Mouse (Mus musculus) stomach, embryonic 16.5 days (tissue): ENCODE measurements at regions not wholly inside any gene's neighbourhood (a gene's known extent, or its start where the extent isn't known, plus 50 kb on each side); places are given as distances from the start of the nearest gene placed in this dataset.

Source experiments
- ATAC-seq: fragments of 200-750 bp; cut with Nextera tagmentation; 2 replicates; pipeline ENCODE4 v1.8.0; 2017; ENCODE audit warnings: moderate number of reproducible peaks, moderate TSS enrichment; ENCODE audit not compliant: insufficient read depth, low FRiP score
- H3K27ac ChIP-seq: fragments of 300-500 bp; sonication (generic); 2 replicates; pipeline ENCODE4 v1.5.1; 2014; ENCODE audit warnings: low read length
- H3K27me3 ChIP-seq: fragments of 300-500 bp; sonication (generic); 2 replicates; pipeline ENCODE4 v1.6.1; 2014; ENCODE audit warnings: low read length, control low read depth, mixed read lengths; ENCODE audit not compliant: control insufficient read depth, insufficient read depth
- H3K36me3 ChIP-seq: fragments of 300-500 bp; sonication (generic); 2 replicates; pipeline ENCODE4 v1.6.1; 2014; ENCODE audit warnings: low read length; ENCODE audit not compliant: control insufficient read depth, insufficient read depth
- H3K4me1 ChIP-seq: fragments of 300-500 bp; sonication (generic); 2 replicates; pipeline ENCODE4 v1.6.1; 2014; ENCODE audit warnings: low read length, control low read depth, mixed read lengths; ENCODE audit not compliant: control insufficient read depth, insufficient read depth
- H3K4me2 ChIP-seq: fragments of 300-500 bp; sonication (generic); 2 replicates; pipeline ENCODE4 v1.6.1; 2014; ENCODE audit warnings: low read depth, low read length, mixed read lengths
- H3K4me3 ChIP-seq: fragments of 300-500 bp; sonication (generic); replicated peaks from 2 replicates; pipeline ENCODE4 v1.5.1; 2014; ENCODE audit warnings: mild to moderate bottlenecking, low read length
- H3K9ac ChIP-seq: fragments of 300-500 bp; sonication (generic); 2 replicates; pipeline ENCODE4 v1.6.1; 2014; ENCODE audit warnings: low read length
- H3K9me3 ChIP-seq: fragments of 300-500 bp; sonication (generic); replicated peaks from 2 replicates; pipeline ENCODE4 v1.6.1; 2016; ENCODE audit warnings: low read length, control low read depth; ENCODE audit not compliant: control insufficient read depth
- WGBS: fragments of 180-500 bp; shearing (Covaris S2); extraction: QIAGEN DNeasy Blood & Tissue Kit; methylation state at CpG from one replicate; pipeline ENCODE4 v1.1.7; 2014; 5-methylcytosine and 5-hydroxymethylcytosine counted together

DNA sequence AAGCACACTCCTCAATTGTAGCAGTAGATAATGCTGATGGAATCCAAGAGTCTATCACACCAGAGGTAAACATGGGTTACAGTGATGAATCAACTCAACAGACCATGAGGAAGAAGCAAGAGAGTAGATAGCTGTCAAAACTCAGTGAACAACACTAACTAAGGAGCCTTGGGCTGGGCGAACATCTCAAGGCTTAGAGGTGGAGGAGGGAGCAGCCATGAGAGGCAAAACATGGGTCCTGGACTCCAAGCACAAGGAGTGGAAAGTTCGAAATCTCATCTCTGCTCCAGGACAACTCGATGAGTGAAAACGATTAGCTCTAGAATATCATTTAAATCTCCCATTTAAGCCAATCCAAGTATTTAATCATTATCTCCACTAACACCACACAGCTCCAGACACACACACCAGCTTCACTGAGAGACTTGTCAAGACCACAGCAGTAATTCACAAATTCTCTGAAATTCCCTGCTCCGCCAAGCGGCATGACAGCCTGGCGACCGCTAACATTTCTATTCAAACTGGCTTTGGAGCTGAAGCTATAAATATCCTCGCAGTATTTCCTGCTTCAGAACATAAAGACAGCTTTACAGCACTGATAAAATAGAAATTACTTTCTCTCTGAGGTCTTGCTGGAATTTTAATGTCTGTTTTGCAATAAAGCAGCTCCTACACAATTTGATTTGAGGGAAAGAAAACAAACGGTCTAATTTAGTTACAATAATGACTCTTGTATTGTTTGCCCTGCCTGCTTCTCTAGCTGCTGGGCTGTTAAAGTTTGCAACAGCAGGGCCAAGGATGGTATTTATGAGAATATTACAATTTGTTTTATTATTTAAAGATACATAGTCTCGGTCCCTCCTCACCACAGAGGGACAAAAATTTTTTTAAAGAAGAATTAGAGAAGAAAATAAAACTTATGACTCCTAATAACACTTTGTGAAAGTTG, 469.3 kb upstream of the Plxna2 start:
- no peak for ATAC-seq
- no peaks in the 10 kb centered on the region for H3K36me3 ChIP-seq
- no peaks in the 10 kb centered on the region for H3K4me1 ChIP-seq
- no peak overlapping the region for H3K4me3 ChIP-seq
- no peak overlapping the region for H3K27ac ChIP-seq
- no peak overlapping the region for H3K4me2 ChIP-seq
- WGBS: 53% methylated on average over 11 of the region's 11 CpGs
- H3K27me3 ChIP-seq: no peaks in the 10 kb centered on the region
- H3K9me3 ChIP-seq: no peaks in the 10 kb centered on the region
- no peak overlapping the region for H3K9ac ChIP-seq

DNA sequence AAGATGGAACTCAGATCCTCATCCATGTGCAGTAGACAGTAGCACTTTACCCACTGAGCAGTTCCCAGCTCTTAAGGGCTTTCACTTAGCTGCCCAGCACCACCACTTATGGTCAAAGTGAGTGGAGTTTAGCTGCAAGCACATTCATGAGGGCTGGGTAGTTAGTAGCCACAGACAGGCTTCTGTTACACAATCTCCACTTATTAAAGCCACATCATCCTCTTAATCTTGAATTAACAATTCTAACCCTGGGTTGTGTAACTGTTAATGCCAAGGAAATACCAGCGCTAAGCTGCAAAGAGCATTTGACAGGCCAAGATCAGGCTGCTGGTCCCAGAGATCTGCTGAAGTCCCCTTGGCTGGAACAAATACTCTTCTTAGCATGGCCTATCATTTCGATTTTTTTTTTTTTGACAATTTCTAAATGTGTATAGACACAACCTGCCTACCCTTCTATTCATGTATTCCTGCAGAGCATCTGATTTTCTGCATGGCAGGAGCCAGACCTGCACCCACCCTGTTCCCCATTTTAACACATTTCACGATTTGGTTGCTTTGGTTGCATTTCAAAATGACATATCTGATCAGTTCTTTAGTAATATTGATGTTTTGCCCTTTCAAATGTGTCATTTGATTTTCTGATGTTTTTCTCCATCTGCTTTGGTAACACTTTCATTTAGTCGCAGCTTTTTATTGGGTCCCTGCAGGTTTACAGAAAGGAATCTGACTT, 500.2 kb upstream of the Plxna2 start:
- no peak overlapping the region for H3K9ac ChIP-seq
- no peaks in the 10 kb centered on the region for H3K9me3 ChIP-seq
- WGBS: 79% methylated on average over 4 of the region's 4 CpGs
- H3K27me3 ChIP-seq: no peaks in the 10 kb centered on the region
- H3K36me3 ChIP-seq: no peaks in the 10 kb centered on the region
- H3K4me2 ChIP-seq: no peak overlapping the region
- no peaks in the 10 kb centered on the region for H3K4me1 ChIP-seq
- ATAC-seq: no peak
- no peak overlapping the region for H3K27ac ChIP-seq
- no peak overlapping the region for H3K4me3 ChIP-seq

DNA sequence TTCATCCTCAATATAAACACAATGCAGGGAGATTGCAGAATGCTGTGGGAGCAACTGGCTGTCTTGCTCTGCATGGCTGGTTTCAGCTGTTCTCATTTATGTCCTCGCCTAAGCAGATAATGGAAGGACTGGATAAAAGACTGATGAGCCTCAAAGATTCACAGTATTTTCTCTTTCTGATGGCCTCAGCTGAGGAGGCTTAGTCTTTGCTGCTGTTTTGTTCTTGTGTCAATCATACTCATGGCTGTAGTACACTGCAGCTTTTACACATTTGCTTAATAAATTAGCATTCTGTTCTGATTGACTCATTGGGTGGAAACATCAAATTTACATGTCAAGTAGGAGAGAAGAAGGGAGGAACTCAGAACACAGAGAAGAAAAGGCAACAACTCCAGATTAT, 503.6 kb upstream of the Plxna2 start:
- no peak overlapping the region for H3K4me3 ChIP-seq
- no peaks in the 10 kb centered on the region for H3K36me3 ChIP-seq
- no peaks in the 10 kb centered on the region for H3K4me1 ChIP-seq
- no peak for ATAC-seq
- H3K27ac ChIP-seq: no peak overlapping the region
- H3K4me2 ChIP-seq: no peak overlapping the region
- H3K9ac ChIP-seq: no peak overlapping the region
- no peaks in the 10 kb centered on the region for H3K9me3 ChIP-seq
- H3K27me3 ChIP-seq: no peaks in the 10 kb centered on the region
- 83% methylated on average over 1 of the region's 1 CpGs for WGBS

DNA sequence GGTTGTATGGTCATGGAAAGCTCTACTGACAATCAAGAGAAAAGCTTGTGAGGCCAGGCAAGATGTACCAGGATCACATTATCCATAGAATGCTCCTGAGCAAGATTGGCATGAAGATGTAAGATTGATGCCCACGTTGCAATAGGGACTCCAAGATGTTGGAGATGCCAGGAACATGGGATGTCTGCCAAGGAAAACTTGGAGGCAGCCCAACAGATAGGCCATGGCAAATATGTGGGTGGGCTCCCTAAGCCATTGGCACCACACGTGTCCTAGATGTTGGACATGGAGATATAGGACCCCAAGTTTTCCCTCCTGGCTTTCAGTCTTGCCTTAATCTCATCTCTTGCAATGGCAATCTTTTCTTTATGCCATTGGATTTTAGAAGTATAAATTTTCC, 506.1 kb upstream of the Plxna2 start:
- Histone ChIP-seq H3K9me3 (no peaks in the 10 kb centered on the region), H3K27me3 (no peaks in the 10 kb centered on the region), H3K4me1 (no peaks in the 10 kb centered on the region), H3K4me3 (no peak overlapping the region), H3K36me3 (no peaks in the 10 kb centered on the region), H3K9ac (no peak overlapping the region), H3K27ac (no peak overlapping the region), H3K4me2 (no peak overlapping the region)
- 70% methylated on average over 2 of the region's 2 CpGs for WGBS
- no peak for ATAC-seq

DNA sequence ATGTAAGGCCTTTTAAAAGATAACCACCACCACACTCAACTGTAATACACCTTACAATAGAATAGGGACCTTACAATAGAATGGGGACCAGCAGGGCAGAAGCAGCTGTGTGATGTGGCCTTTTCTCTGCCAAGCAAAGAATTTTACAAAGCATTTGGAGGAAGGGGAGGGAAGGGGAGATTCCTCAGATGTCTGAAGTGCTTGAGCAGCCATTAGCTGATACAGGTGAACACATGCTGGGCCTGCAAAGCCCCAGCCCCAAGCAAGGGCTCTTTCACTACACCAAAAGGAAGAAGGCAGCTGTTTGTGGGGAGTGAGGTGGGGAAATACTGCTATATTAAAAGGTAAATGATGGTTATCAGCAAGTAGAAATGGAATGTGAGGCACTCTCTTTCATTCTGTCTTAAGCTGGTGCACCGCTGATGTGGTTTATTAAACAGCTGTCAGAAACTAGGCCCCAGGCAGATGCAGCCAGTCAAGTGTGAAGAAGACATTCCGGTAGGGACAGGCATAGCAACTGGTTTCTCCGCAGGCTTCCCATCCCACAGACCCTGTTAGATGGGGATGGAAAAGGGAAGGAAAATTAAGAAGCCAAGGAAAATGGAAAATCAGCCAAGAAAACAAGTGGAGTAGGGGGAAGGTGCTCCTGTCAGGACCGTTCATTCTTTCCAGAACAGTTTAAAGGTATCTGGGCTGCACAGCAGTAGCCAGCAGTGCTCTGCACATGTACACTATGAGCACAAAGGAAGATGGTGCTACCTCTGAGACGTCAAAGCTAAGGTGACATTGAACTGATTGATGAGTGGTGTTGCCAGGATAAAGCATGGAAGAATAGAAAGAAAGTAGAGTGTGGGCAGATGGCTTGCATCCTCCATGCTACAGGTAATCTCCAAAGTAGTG, 508.6 kb upstream of the Plxna2 start:
- H3K4me2 ChIP-seq: no peak overlapping the region
- H3K27ac ChIP-seq: no peak overlapping the region
- H3K36me3 ChIP-seq: no peaks in the 10 kb centered on the region
- no peaks in the 10 kb centered on the region for H3K4me1 ChIP-seq
- no peaks in the 10 kb centered on the region for H3K9me3 ChIP-seq
- no peak overlapping the region for H3K4me3 ChIP-seq
- 58% methylated on average over 5 of the region's 5 CpGs for WGBS
- ATAC-seq: no peak
- 0 out of 2 replicates have a peak, but pooled peaks cover 5% of the 10 kb centered on the region for H3K27me3 ChIP-seq
- H3K9ac ChIP-seq: no peak overlapping the region

DNA sequence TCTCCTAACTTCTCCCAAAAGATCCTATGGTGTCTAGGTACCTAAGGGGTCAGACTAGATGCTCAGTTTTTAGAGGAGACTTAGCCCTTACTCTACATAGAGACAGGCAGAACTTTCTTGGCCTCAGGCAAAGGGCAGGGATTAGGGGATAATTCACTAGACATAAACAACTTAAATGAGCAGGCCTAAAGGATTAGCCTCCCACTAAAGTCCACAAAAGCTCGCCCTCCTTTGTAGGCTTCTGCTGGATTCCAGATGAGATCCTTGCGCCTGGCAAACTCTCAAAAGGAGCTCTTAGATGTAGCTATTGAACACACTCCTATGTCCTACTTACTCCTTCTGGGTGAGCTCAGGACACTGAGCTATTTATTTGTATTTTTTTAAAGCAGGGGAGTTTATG, 509.9 kb upstream of the Plxna2 start:
- Histone ChIP-seq H3K27me3 (0 out of 2 replicates have a peak, but pooled peaks cover 5% of the 10 kb centered on the region), H3K27ac (no peak overlapping the region), H3K9me3 (no peaks in the 10 kb centered on the region), H3K9ac (no peak overlapping the region), H3K36me3 (no peaks in the 10 kb centered on the region), H3K4me3 (no peak overlapping the region), H3K4me2 (no peak overlapping the region), H3K4me1 (no peaks in the 10 kb centered on the region)
- 33% methylated on average over 2 of the region's 2 CpGs for WGBS
- peak; percentile 58; the same call in 1 of the 2 replicates for ATAC-seq

DNA sequence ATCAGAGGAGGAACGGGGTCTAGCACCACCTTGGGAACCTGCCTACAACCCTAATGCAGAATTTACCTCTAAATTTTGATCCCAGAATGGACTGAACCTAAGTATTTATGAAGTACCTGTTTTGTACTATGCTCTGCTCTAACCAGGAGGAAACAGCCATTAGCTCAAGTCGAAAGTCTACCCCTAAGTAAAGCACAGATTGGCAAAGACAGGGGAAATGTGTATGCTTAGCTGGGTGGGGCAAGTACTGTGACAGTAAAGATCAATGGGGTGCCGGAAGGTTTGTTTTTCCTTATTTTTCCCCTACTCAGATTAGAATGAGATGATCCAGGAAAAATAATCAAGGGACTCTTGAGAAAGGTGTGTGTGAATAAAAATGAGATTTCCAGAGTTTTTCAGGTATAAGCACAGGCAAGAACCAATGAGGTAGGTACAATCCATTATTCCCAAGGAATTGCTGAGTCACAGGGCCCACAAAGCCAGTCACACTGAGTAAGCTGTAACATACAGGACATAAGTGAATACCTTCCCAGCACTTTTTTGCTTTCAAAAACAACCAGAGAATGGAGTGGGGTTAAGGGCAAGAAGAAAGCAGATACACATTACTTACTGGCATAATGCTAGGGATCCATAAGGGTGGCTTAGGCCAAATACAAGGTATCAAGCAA, 510.6 kb upstream of the Plxna2 start:
- 61% methylated on average over 3 of the region's 3 CpGs for WGBS
- Histone ChIP-seq H3K9ac (no peak overlapping the region), H3K4me2 (no peak overlapping the region), H3K27me3 (0 out of 2 replicates have a peak, but pooled peaks cover 5% of the 10 kb centered on the region), H3K27ac (no peak overlapping the region), H3K36me3 (no peaks in the 10 kb centered on the region), H3K4me3 (no peak overlapping the region), H3K9me3 (no peaks in the 10 kb centered on the region), H3K4me1 (no peaks in the 10 kb centered on the region)
- peak; percentile 71; the same call in 1 of the 2 replicates for ATAC-seq

DNA sequence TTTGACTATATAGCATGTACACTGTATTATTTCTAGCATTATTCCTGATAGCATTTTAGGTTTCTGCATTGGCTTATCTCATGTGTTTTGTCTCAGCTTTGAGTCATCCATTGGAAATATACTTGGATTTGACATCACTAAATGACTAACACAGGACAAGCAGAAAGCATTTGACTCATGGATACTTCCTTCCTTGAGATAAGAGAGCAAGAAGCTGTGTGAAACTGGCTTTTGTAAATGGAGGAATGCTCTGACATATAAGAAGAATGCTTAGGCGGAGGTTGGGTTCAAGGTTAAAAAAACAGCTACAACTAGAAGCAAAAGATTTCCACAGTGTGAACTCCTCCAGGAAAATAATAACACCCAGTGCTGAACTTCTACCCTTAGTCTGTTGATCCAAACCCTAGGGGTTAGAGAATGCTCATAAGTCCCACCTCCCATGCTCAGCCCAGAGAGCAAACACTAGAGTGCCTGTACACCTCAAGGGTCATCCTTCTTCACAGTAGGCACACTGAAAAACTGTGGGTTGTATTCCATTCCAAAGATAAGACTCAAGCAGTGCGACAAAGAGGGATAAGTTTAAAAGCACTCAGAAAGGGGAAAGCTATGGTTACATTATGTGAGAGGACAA, 528.0 kb upstream of the Plxna2 start:
- no peak overlapping the region for H3K9ac ChIP-seq
- no peak overlapping the region for H3K27ac ChIP-seq
- H3K9me3 ChIP-seq: no peaks in the 10 kb centered on the region
- H3K4me2 ChIP-seq: no peak overlapping the region
- H3K4me1 ChIP-seq: no peaks in the 10 kb centered on the region
- no peak for ATAC-seq
- H3K4me3 ChIP-seq: no peak overlapping the region
- H3K36me3 ChIP-seq: no peaks in the 10 kb centered on the region
- H3K27me3 ChIP-seq: no peaks in the 10 kb centered on the region
- 54% methylated on average over 2 of the region's 2 CpGs for WGBS
